Mouse (Mus musculus) thymus, postnatal 14 days (tissue): ENCODE measurements around the gene Gp1ba.

Experiments
- DNase-seq: peaks from one replicate; pipeline ENCODE4 v3.0.0; 2021

Gp1ba gene

DNA sequence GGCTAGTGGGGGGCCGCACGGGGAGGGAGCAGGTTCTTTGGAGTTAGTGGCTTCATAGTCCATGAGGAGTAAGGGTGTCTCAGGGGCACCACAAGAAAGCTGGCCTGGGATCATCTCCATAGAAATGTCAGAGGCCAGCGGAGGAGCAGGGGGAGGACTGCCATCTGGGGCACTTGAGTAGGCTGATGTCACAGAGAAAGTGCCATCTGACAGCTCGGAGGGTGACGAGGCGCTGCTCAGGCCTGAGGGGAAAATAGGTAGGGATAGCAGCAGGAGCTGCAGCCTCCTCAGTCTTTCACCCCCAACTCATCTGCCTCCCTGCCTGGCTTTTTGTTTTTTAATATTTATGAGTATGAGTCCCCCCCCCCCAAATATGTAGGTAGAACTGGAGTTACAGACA is 35.1 kb downstream of the Gp1ba start:
- DNase-seq, result no peak

DNA sequence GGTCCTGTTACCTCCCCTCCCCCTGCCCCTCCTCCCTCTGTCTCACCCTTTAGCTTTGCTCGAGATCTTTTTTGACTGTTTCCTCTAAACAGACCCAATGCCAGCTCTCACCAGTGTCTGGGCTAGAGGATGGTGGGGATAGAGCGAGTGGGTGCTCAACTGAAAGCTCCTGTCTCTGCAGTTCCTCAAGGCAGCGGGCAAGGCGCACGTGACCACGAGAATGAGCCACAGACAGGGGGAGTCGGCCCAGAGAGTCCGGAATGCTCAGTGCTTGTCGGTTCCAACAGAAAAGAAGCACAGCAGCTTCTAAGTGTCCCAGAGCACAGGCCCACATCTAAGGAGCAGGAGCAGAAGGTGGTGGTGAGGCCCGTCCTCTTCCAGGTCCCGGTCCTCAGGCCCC is 35.6 kb downstream of the Gp1ba start:
- no peak for DNase-seq

DNA sequence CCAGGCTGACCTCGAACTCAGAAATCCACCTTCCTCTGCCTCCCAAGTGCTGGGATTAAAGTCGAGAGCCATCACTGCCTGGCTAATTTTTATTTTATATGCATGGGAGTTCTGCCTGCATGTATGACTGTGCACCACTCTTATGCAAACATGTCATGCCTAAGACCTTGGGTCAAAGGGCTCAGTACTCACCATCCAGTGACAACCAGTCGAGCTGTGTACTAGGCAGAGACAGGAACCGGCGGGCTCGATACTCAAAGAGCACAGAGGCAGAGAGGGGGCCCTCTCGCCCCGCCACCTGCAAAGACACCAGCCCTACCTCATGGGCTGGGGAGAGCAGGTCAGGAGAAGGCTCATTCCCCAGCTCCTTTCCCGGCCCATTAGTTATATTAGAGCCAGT is 39.2 kb downstream of the Gp1ba start:
- DNase-seq, result no peak

DNA sequence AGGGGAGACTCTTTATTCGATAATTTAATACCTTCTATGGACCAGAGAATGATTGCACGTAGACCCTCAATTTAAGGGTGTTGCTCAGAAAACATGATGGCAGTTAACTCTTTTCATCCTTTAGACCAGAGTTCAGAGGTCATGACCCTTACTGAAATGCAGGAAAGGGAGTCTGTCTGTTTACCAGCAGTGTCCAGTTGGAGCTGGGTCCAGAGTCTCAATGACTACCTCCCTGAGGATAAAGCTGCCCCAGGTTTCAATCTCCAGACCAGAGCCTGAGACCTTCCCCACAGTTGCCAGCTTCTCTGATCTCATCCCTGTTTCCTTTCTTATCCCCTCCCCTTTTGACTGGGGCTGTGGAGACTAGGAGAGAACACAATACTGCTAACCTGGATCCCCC is 39.7 kb downstream of the Gp1ba start:
- no peak for DNase-seq

DNA sequence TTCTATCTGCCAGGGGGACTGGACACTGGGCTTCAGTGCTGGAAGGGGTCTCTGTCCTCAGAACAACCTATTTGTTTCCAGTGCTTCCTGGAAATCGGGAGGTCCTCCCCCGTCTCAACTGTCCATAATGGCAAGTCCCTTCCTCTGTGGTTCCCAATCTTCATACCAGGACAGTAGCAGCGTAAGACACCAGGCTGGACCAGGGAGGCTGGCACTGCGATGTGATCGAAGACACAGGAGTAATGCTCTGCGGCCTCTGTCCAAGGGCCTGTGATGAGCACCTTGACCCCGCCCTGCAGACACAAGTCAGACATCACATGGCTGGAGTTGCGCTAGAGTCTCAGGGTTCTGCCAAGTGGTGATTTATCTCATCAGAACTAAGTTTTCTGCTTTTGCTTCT is 40.4 kb downstream of the Gp1ba start:
- no peak for DNase-seq

DNA sequence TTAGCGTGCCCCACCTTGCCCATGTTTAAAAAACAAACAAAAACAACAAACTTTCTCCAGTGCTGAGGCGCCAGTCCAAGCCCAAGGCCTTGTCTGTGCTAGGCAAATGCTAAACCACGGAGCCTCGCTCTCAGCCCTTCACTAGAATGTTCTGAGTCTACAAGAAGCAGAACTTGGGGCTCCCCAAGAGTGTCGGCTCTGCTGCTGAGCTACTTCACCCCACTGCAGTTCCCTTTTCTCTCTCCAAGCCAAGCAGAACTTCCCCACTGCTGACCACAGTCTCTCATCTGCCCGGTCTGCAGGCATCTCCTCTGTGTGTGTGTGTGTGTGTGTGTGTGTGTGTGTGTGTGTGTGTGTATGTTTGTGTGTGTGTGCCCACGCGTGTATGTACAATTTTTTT is 41.0 kb downstream of the Gp1ba start:
- no peak for DNase-seq

DNA sequence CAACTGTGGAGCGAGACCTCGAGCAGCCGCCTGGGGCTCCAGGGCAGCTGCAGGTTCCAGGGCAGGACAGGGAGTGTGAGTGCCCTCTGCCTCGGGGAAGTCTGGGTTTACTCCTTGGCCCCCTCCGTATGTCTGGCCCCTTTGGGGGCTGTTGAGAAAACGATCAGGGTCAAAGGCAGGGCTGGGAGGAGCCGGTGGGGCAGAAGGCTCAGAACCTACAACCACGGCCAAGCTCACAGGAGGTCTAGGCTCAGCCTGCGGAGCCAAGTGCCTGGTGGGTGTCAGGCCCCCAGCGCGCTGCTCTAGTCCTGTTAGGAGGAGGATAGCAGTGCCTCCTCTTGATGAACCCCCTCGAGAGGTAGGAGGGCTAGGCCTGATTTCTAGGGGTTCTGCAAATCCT is 42.2 kb downstream of the Gp1ba start:
- DNase-seq, result no peak

DNA sequence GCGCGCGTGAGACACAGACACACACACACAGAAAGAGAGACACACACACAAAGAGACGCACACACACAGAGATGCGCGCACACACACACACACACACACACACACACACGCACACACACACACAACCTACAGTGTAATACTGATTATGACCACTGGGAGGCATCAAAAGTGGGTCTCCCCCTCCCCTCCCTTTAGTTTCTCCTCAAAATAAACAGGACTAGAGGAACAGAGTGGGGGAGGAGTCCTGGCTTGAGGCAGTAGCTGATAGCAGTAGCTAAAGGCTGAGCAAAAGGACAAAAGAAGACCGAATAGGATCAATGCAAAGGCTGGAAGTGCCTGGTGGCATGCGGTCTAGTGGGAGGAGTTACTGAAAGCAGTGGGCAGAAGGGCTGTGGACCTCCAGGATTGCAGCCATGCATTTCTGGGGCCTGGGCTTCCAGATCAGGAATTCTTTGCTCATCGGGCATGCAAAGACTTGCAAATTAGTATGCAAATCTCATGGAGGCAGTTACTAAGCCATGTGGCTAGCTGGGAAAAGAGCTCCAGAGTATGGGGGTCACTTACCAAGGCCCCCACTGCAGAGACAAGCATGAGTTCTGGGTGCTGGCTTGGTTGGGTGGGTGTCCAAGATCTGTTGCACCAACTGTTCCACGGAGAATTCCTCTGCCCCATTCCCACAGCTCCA is 43.1 kb downstream of the Gp1ba start:
- peak; percentile 37 for DNase-seq

DNA sequence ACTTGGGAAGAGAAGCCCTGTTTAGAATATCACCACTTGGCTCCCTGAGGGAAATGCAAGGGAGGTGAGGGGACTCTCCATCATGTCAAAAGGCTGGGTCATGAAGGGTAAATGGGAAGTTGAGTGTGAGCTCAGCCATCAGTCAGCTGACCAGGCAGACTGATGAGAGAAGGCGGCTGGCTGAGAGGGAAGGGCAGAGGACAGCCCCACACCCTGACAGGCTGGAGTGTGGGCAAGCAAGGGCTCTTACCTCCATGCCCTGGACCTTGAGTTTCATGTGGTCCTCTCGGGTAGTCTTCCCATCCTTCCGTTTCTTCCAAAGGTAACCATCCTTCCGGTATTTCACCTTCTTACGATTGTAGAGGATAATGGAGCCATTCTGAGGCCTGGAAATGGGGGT is 44.7 kb downstream of the Gp1ba start:
- DNase-seq, result no peak

DNA sequence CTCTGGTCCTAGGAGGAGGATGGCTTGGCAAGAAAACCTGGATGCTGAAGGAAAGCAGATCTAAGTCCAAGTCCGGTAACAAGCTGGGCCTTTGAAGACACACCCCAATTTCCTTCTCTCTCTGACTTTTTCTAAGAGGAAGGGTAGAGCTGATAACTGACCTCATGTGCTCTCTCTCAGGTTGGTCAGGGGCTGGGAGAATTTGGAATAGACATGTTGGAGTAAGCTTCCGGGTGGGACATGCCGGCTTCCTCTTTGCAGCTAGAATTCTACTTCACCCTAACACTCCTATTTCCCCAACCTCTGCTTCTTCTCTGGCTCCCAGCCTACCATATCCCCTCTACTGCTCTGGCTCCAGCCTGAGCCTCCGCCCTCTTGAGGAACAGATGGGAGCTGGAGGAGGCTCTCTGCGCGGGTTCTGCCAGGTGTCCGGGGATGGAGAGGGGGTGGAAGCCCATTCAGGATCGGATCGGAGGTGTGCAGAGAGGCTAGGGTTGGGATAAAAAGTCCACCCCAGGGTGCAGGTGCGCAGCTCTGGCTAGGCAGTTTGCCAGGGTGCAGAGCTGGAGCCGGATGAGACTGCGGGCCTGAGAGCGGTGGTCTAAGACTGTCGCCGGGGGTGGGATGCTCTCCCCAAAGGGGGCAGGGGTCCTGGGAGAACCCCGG is 48.1 kb downstream of the Gp1ba start:
- DNase-seq, result no peak

DNA sequence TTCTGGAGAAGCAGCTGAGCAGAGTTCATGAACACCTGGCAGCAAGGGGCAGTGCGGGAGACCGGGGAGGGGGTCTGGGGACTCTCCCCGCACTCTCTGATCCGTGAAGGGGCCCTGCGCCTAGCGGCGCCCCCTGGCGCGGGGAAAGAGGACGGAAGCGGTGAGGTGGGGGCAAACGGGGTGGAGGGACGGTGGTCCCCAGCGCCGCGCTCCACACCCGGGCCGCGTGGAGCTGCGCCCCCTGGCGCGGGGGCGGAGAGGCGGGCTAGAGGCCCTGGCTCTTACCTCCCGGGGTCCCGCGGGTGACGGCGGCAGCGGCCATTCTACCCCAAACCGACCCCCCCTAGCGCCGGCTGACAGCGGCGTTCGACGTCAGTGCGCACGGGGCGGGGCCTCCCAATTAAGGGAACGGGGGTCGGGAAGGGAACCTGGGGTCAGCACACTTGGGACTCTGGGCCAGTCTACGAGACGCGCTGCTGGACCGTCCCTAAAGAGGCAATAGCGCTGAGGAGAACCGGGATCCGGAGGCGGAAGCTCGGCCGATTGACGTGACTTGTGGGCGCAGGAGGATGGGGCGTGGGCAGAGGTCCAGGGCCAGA is 48.8 kb downstream of the Gp1ba start, which contains the start of gene Camta2:
Gene Camta2, minus strand, starts transcription at position 505 of the 599 bp plus-strand sequence.
- DNase-seq, result peak; percentile 90

DNA sequence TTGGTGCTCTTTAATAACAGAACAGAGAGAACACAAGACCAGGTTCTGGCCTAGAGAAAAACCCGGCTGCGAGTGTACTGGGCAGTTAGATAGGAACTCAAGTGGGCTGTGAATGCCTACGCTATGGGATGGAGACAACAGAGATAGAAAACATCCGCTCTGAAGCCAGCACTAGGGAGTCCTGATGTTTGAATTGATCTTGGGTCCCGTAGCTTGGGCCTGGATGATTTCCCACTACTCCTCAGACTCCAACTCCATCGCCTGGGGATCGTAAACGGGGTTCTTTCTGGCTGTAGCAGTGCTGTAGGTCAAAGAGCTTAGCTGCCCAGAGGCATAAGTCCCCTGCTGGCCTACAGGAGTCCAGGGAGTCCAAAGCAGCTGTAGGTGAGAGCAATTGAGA is 49.5 kb downstream of the Gp1ba start:
- DNase-seq, result no peak

DNA sequence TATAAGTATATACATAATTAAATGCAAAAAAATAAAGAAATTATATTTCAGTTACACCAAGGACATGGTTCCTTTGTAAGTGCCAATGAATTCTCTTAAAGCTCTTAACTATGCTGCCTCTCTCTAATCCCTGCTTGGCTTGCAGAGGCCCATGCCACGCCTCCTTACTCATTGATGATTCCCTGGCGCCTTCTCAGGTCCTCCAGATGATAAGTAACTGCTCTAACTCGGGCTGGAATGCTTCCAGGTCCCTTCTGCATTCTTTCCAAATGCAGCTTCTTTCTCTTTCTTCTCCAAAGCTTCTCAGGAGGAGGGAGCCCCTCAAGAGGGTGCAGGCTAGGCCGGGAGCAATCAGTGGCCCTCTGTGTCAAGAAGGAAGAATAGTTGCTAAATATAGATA is 50.7 kb downstream of the Gp1ba start:
- DNase-seq, result no peak
